Mouse (Mus musculus) limb, embryonic 10.5 days (tissue): ENCODE results near the gene Cts6. TPM values are rescaled to one million over a fixed set of nuclear protein-coding genes. Genes with fewer than 3 reads are reported as not detected.
"Not testable (repeated sequence)": the region's sequence is repeated elsewhere in the genome, so short reads cannot be mapped to it uniquely, and the experiment has no call there.

ENCODE experiments used
- DNase-seq: peaks from one replicate; pipeline ENCODE4 v3.0.0-alpha.2; 2017; ENCODE audit warnings: low spot score
- H3K27ac ChIP-seq: fragments of 300-500 bp; sonication (generic); 2 replicates; pipeline ENCODE4 v1.5.1; 2016; ENCODE audit warnings: mild to moderate bottlenecking
- H3K27me3 ChIP-seq: fragments of 300-500 bp; sonication (generic); 2 replicates; pipeline ENCODE4 v1.6.1; 2016; ENCODE audit warnings: low read depth, mild to moderate bottlenecking; ENCODE audit not compliant: poor library complexity, severe bottlenecking
- H3K36me3 ChIP-seq: fragments of 300-500 bp; sonication (generic); 2 replicates; pipeline ENCODE4 v1.6.1; 2016; ENCODE audit warnings: mild to moderate bottlenecking, moderate library complexity
- H3K4me1 ChIP-seq: fragments of 300-500 bp; sonication (generic); 2 replicates; pipeline ENCODE4 v1.6.1; 2016
- H3K4me3 ChIP-seq: fragments of 300-500 bp; sonication (generic); 2 replicates; pipeline ENCODE4 v1.5.1; 2016; ENCODE audit warnings: mild to moderate bottlenecking, moderate library complexity
- H3K9me3 ChIP-seq: fragments of 300-500 bp; sonication (generic); replicated peaks from 2 replicates; pipeline ENCODE4 v1.6.1; 2016; ENCODE audit warnings: mild to moderate bottlenecking
- WGBS: fragments of 180-500 bp; shearing (Covaris S2); methylation state at CpG from one replicate; pipeline ENCODE4 v1.1.7; 2016; 5-methylcytosine and 5-hydroxymethylcytosine counted together
- polyA plus RNA-seq: library from polyadenylated mRNA; unstranded; fragments of >200 nt; fragmentation: Nextera tagmentation; extraction: Ambion mirVana; gene quantifications from 2 replicates; pipeline ENCODE4 v1.2.1, GENCODE M21; 2016

Gene Cts6
- not detected in 2 replicates for polyA plus RNA-seq

DNA sequence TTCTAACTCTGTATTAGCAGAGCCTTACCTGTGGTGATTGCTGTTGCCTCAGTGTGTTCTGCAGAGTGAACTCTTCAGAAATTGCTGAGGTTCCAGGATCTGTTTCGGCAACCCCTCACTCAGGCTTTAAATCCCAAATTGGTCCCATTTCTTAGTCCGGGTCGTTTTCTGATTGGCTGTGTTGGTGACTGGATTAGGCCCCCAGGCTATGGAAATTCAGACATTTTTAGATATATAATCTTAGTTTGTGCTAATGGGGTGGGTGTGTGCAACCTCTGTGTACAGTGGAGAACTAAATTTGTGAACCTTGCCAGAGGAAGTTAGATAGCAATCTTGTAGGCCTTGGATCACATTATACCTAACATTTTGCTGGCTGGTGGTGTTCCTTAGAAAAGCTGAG is at the start of gene Cts6:
Gene Cts6, minus strand, starts transcription at position 101 of the 400 bp plus-strand sequence.
- WGBS = 94% methylated on average over 3 of the region's 3 CpGs
- Histone ChIP-seq H3K9me3 (no peaks in the 10 kb centered on the region; the same call in 1 of the 2 replicates), H3K27ac (no peak within 1 kb of the TSS), H3K27me3 (no peaks in the 10 kb centered on the region), H3K4me1 (no peaks in the 10 kb centered on the region), H3K4me3 (no peak within 1 kb of the TSS), H3K36me3 (no peaks in the 10 kb centered on the region)
- no peak for DNase-seq

DNA sequence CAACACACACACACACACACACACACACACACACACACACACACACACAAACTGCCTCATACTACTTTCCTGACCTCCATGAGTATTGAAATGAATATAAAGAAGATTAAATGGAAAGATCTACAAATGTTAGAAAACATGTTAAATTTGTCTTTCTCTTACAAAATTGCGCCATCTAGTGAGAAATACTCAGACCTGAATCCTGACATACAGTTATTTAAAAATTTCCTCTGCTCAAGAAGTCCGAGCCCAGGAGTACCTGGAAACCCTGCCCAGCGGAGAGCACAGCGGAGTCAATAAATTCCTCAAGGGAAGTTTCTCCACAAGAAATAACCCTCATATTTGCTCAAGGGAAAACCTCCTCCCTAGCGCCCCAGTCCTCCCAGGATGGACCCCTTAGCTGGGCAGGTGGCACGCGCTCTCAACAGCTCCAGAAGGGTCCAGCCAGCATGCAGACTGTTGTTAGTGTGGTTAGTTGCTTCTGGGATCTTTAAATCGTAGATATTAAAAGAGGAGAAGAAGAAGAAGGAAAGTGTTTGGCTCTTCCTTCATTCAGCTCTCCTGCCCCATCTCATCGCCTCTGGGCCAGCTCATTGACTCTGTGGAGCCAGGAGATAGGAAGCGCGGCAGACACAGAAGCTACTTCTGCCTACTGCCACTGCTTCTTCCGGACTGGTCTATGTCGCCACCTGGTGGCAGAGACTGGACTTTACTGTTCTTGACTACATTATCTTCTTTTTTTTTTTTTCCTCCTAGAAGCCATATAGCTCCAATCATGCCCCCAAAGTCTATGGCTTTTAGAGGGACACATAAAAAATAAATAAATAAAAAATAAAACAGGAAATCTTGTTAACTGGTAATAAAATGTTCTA is 38.1 kb upstream of the Cts6 start:
- Histone ChIP-seq H3K4me3 (no peak overlapping the region), H3K27ac (no peak overlapping the region), H3K36me3 (no peaks in the 10 kb centered on the region), H3K9me3 (no peaks in the 10 kb centered on the region), H3K27me3 (no peaks in the 10 kb centered on the region), H3K4me1 (no peaks in the 10 kb centered on the region)
- DNase-seq = peak; percentile 69
- WGBS = 63% methylated on average over 13 of the region's 13 CpGs

DNA sequence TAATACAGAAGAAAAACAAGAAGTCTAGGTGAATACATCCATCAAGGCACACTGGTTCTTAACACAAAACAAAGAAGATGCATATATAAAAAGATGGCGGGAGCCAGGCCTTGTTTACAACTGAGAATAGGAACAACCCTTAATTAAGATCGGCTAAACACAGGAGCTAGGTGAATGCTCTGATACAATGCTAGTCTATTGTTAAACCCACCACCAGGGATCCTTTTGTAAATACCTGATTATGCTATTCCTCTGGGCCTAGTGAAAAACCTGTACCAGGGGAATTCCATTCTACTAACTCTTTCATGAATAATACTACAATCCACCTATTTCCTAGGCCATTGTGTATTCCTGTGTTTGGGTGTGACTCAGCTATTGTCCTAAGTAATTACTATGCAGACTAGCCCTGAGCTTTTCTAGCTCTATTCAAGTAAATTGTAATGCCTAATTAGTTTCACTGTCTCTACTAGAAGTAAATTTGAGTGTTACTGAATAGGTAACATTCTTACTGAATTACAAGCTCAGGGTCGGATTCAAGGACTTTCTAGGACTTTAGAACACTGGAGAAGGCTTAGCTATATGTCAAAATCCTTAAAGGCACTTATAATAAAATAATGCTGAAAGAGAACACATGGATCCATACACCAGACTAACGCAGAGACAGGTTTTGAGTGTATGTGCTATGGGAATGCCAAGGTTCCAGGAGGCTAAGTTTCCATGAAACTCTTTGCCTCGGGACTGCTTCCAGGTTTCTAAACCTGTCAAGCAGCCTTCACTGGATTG is 17.9 kb downstream of the Cts6 start:
- not testable (repeated sequence) for H3K4me1 ChIP-seq, H3K4me3 ChIP-seq, H3K27me3 ChIP-seq, H3K36me3 ChIP-seq, DNase-seq, H3K27ac ChIP-seq, H3K9me3 ChIP-seq
- 88% methylated on average over 5 of the region's 5 CpGs for WGBS

GRCm38 (mm10) chr13:61164622-61165021 is 38.6 kb downstream of the Cts6 start:
- 86% methylated on average over 4 of the region's 4 CpGs for WGBS
- Histone ChIP-seq H3K4me3 (no peak overlapping the region), H3K36me3 (no peaks in the 10 kb centered on the region), H3K9me3 (peaks cover 8% of the 10 kb centered on the region; the same call in 1 of the 2 replicates), H3K27me3 (no peaks in the 10 kb centered on the region), H3K4me1 (no peaks in the 10 kb centered on the region), H3K27ac (no peak overlapping the region)
- no peak for DNase-seq

DNA sequence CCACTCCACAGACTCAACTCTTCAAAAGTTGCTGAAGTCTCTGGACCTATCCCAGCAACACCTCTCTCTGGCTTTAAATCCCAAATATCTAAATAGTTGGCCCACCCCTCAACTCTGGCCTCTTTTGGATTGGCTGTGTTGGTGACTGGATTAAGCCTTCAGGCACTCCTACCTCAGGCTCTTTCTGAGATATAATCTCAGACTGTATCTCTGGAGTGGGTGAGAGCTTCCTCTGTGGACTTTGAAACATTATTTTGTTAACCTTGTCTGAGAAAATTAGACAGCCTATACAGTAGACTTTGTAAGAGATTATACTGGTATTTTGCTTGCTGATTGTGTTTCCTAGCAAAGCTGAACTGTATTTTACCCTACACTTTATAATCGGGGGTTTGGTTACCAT is 39.1 kb downstream of the Cts6 start, which contains the start of gene Ctsr:
Gene Ctsr, minus strand, starts transcription at position 101 of the 400 bp plus-strand sequence.
- Histone ChIP-seq H3K36me3 (no peaks in the 10 kb centered on the region), H3K4me3 (no peak within 1 kb of the TSS), H3K27ac (no peak within 1 kb of the TSS), H3K9me3 (peaks cover 8% of the 10 kb centered on the region; the same call in 1 of the 2 replicates), H3K4me1 (no peaks in the 10 kb centered on the region), H3K27me3 (no peaks in the 10 kb centered on the region)
- WGBS = 100% methylated on average over 1 of the region's 1 CpGs
- no peak for DNase-seq

Other genes starting within 250 kb of the Cts6 start
- not detected in 2 replicates for gene Ctsj, start 197.5 kb downstream of the Cts6 start, polyA plus RNA-seq
- gene Ctsq, start 162.8 kb downstream of the Cts6 start, polyA plus RNA-seq = not detected in 2 replicates
- not detected in 2 replicates for gene Ctsr, start 39.2 kb downstream of the Cts6 start, polyA plus RNA-seq
- gene Cts8, start 51.9 kb upstream of the Cts6 start, polyA plus RNA-seq = not detected in 2 replicates
- not detected in 2 replicates for gene Gm49398, start 85.4 kb upstream of the Cts6 start, polyA plus RNA-seq
- not detected in 2 replicates for gene Cts7, start 154.8 kb upstream of the Cts6 start, polyA plus RNA-seq